Mouse (Mus musculus) yolk sac, embryonic 10.5 days (tissue): Measurements from ENCODE around the gene Pex14.
"Not testable (repeated sequence)": the region's sequence is repeated elsewhere in the genome, so short reads cannot be mapped to it uniquely, and the experiment has no call there.

Experiments used
- DNase-seq: peaks from one replicate; pipeline ENCODE4 v3.0.0-alpha.2; 2017; ENCODE audit warnings: low spot score

The Pex14 gene

DNA sequence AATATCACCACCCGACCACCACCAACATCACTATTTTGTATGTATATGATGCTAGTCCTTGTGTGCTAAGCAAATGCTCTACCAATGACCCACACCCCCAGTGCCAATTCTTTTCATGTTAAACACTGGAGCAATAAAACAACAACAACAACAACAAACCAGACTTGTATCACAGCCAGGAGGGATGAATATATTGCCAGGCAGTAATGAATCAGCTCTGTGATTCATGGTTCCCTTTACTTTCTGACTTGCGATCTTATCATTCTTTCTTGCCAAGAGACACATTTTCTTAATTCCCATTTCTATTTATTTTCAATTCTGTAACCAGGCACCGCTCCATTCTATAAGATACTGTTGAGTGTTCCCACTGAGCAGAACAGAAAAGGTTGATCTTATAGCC is 1.8 kb upstream of the Pex14 start:
- no peak for DNase-seq

- DNase-seq, result not testable (repeated sequence)
Measured at GRCm38 (mm10) chr4:149100449-149100848, 773 bp upstream of the Pex14 start.

- DNase-seq, result peak; percentile 23
Measured at GRCm38 (mm10) chr4:149098571-149098970, 1.1 kb downstream of the Pex14 start.

DNA sequence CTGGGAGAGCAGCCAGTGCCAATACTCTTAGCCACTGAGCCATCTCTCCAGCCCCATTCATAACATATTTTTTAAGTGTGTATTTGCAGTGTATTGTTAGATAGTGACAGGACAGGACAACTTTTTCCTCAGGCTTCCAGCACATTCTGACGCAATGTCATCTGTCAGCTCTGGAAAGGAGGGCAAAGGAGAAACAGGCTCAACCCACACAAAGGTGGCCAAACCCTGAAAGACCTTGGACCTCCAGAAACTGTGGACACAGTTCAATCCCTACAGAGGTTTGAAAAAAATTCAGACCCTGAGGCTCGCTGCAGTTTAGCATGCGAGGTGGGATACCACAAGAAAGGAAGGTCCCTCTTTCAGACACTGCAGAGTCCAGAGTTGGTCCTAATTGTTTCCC is 1.7 kb downstream of the Pex14 start:
- peak; percentile 33 for DNase-seq

DNA sequence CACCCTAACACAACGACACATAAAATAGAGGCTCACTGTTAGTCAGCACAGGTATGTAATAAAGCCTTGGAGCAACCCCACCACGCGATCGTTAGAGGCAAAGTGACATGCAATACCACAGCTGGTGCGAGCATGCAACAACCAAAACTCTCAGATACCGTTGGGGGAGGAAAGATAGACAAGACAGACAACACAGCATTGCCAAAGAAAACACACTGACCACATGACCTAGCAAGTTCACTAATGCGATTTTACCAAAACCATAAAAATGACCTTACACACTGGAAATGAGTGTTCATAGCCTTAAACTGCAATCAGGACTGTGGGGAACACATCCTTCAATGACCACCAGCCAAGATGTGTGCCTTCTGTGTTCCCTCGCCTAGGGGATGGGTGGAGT is 8.3 kb downstream of the Pex14 start:
- DNase-seq, result no peak

DNA sequence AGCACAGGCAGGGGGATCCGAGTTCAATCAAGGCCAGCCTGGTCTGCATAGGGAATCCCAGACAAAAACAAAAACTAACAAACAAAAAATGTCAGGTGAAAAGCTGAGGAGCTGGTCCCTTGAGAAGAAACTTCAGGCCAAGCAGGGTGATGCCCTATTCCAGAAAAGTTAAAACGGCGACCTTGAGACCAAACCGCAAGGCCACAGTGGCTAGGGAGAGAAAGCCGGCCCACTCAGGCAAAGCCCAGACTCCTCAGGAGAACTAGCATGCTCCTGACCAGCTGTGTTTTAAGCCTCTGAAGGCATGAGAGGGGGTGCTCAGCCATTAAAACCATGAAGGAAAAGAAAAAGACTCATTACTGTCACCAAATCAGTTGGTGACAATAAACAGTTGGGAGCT is 14.3 kb downstream of the Pex14 start:
- DNase-seq, result no peak

- no peak for DNase-seq
Measured at GRCm38 (mm10) chr4:149081528-149081927, 18.1 kb downstream of the Pex14 start.

- DNase-seq, result peak; percentile 71
Measured at GRCm38 (mm10) chr4:149080111-149080510, 19.6 kb downstream of the Pex14 start.

DNA sequence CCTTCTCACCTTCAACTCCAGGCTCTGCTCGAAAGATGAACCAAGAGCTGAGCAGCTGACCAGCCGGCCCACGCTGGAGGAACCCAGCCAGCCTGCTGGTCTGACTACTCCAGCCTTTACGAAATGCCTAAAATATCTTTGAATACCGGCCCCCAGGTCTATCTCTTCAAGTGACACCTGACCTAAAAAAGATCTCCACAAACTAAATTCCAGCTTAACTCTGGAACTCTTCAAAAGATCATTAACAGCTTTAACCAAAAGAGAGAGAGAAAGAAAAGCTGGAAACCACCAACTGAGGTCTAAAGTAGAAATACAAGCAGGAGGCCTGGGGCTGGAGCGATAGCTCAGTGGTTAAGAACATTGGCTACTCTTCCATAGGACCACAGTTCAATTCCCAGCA is 20.0 kb downstream of the Pex14 start:
- DNase-seq, result peak; percentile 63

- peak; percentile 65 for DNase-seq
Measured at GRCm38 (mm10) chr4:149078261-149078660, 21.4 kb downstream of the Pex14 start.

DNA sequence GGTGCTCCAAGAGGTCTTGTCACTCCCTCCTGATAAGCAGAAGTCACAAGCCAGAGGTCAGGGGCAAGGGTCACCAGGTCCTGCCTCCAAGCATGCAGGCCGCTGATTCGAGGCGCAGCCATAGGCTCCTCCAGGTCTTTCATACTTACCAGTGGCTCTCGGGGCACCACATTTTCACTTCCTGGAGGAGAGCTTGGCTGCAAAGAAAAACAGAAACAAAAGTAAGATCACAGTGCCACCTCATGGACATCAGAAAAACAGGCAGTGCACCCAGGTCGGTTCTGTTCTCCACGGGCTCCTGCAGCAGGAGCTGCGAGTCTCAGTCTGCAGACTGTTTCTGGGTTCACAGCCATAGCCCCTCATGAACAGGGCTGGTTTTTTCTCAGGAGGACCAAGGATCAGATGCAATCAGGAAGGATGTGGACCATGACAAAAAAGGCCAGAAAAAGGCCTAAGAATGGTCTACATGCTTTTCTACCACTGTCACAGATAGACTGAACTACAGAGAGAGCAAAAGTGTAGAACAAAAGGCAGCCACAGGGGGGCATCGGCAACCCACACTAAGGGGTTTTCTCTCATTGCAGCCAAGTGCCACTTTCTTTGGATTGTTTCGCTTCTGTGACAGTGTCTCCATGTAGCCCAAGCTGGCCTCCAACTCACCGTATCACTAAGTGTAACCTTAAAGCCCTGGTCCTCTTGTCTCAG is 23.7 kb downstream of the Pex14 start:
- DNase-seq, result peak; percentile 90

GRCm38 (mm10) chr4:149075073-149075472 is 24.6 kb downstream of the Pex14 start:
- DNase-seq, result no peak

DNA sequence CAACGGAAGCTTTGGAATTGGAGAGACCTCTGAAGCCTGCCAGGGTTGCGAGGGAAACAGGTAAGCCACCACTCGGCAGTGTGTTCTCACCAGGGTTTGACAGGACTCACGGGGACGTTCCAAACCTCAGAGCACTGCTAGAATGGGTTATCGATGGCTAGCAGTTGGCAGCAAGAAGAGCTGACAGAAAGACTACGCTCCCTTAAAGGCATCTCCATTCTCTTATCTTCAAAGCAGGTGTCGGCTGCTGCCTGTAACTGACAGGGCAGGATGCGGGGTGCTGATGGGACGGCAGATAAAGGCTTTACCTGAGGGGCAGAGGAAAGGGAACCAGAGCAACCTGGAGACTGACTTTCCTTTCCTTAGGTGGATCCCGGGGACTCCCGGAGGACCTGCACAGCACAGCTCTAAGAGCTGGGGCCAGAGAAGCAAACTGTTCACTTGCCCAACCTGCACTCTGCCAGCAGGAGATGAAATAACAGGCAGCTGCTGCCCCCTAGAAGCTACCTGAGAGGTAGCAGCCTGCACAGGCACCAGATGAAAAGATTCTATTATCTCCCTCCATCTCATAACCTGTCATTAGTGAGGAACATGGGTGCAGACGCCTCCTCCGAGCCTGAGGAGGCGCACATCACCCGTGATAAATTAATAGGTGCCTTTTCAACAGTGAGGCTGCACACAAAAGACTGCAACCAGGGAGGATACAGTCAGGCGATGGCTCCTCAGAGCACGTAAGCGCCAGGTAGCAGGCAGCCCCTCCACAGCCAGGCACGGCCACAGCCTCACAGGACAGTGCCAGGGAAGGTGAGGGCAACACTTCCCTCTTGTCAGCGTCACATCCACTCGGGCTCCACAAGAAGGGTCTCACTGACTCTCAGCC is 32.8 kb downstream of the Pex14 start:
- DNase-seq, result no peak

DNA sequence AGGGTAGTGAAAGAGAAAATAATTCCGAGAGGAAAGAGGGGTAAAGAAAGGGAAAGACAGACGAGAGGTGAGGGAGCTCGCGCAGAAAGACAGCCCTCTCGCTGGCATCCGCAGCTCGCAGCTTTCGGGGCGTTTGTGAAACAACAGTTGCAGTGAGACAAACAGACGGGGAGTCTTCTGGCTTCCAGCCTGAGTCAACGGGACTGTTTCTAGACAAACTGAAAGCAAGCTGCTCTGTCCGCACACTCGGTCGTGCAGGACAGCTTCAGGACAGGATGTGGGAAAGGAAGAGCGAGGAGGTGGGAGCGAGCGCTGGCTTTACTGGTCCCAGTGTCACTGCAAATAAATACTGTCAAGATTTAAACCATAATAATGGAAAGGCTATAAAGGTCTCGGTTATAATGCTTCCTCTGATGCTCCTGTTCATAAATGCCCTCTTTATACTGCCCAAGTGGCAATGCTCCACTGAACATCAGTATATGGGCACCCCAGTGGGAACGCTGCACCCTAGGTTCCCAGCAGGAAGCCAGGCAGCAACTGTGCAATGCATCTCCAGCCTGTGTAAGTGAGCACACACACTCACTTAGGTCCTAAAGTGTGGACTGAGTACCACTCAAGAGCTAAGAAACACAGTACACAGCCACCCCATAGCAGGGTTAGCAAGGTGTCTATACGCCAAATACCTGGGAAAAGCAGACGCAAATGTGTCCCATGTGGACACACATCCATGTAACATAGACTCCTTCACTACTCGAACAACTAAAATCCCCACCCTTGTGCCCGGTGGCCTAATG is 35.4 kb downstream of the Pex14 start:
- no peak for DNase-seq

- DNase-seq, result no peak
Measured at GRCm38 (mm10) chr4:149062406-149063318, 37.0 kb downstream of the Pex14 start.

DNA sequence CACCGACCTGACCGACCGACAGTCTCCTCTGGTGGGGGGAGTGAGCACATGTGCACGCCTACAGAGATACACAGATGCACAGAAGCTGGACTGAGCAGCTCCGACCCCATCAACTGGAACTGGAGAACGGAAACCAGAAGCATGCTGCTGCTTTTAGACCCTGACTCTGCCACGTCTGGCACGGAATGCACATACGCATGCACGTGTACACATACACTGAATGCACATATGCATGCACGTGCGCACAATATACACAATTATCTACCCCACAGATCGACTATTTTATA is 38.3 kb downstream of the Pex14 start:
- no peak for DNase-seq

DNA sequence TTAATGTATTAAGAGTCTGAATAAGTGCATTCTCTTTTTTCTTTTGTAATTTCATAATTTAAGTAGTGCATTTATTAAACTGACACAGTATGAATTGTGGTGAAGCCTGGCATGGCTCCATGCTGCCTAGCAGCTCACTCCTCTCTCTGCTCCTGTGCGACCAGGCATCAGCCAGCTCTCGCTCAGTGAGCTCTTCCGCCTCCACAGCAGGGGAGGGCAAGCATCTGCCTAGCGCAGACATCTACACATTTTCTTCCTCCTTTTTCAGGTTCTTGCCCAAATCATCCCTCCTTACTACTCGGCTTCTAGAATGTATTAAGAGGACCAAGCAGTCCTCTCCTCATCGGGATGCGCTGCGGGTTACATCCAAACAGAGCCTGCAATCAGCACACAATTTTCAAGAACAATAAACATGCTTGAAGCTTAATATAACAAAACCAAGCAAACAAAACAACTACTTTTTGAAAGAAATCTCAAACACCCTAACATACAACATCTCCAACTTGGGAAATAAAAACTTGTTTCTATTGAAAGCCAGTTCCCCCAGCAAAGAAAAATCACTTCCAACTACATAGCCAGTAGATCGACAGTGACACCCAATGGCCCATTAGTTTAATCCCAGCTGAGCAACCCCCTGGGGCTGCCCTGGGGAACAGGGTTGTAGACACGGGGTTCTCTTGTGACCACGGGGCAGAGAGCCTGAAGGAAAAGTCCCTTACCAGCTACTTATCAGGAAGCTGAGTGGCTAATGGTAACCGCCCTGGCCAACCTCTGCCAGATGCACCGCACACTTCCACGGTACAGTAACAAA is 38.9 kb downstream of the Pex14 start:
- DNase-seq, result no peak

- DNase-seq, result no peak
Measured at GRCm38 (mm10) chr4:149059713-149060112, 40.0 kb downstream of the Pex14 start.

DNA sequence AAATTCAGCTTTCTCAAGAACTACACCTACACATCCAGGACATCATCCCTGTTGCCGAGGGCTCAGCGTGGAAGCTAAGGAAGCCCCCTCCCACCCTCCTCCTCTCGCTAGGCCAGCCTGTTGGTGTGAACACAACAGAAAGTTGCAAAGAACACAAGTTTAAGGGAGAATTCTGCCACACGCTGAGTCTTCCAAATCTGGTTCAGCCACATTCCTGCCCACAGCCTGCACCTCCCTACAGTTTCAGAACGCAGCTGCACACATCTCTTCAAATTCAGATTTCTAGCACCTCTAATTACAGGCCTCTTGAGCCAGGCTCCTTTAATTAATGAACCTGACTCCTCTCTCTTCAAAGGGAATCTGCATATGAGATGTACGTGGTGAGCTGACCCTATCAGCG is 41.4 kb downstream of the Pex14 start:
- no peak for DNase-seq

DNA sequence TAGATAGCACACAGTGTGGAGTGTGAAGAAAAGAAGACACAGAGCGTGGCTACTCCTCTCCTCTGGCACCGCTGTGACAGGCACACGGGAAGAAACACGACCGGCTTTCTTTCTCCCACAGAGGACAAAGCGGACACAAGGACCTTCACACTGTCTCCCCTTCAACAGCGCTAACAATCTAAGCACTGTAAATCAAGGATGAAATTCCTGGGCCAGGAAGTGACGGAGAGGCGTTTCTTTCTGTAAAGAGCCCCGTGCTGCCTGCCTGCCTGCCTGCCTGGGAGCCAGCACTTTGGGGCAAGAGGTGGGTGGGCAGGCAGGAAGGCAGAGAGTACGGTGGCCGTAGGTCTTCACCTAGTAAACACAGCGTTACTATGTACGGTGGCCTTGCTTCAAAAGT is 42.2 kb downstream of the Pex14 start:
- DNase-seq, result no peak

- DNase-seq, result peak; percentile 28
Measured at GRCm38 (mm10) chr4:149056957-149057356, 42.7 kb downstream of the Pex14 start.
